Comparison of ENCODE assay signal across 10 mouse cellular contexts in the genomic region with DNA sequence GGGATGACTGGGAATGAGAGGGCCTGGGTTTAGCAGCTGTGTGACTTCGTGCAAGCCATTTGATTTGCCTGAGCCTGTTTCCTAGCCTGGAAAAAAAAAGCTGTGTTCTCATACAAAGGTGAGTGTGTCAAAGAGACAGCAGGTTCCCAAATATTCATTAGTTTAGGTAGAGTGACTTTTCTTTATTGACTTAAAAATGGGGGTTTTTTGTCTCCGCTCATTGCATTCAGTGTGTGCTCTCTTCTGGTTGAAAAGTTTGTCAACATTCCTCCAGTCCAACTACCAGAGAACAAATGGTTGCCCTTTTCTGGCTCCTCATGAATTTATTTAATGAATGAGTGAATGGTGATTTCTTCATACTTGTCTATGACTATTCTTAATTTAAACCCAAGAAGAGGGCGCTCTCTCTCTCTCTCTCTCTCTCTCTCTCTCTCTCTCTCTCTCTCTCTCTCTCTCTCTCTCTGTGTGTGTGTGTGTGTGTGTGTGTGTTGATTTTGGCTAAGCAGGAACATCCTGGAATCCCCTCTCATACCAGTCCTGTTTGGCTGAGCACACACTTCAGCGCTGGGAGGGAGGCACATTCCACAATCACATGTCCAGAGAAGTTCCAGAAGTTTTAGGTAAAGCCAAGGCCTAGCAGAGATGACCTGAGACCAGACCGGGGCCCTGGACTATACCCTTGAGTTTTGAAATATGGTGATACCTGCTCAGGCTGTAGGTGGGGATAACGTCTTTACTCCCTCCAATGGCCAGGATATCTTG. TPM values are rescaled to one million over a fixed set of nuclear protein-coding genes. Genes with fewer than 3 reads are reported as not detected.
DNase-seq lines count a peak whose midpoint lies in the region; ATAC-seq and TF ChIP-seq lines count a peak whose summit lies in the region.
"Had no signal": no experiment of that assay in that cellular context is flagged by ENCODE, and none has a peak within 500 bp of the region (broad histone marks: within the 10 kb centered on the region; RNA-seq: fewer than 3 reads in every experiment).

No protein-coding gene starts in this region.

- TF ChIP-seq EP300 in stomach, postnatal 0 days (optimal IDR thresholded peaks at IDR 0.05), result no peak

- DNase-seq in heart, adult 8-10 months (ENCODE audit: low spot score), result no peak
- DNase-seq in stomach, postnatal 0 days (ENCODE audit: low spot score), result no peak
- DNase-seq in ovary, postnatal 14 days (ENCODE audit: low spot score), result no peak
- no peak for DNase-seq in thymus, postnatal 10 days (ENCODE audit: low spot score in 2 of 2)
- no peak for DNase-seq in thymus, postnatal 25 days
- DNase-seq: thymus, postnatal 36 days had no signal

- peak overlapping the region; percentile 27 to 88; a peak in 2 of 4 replicates for H3K27ac ChIP-seq in heart, embryonic 14.5 days (replicated peaks in 1 of 2; ENCODE audit: control insufficient read depth in 1 of 2, insufficient read depth in 1 of 2, low read depth in 2 of 2, low read length in 2 of 2)
- H3K27ac ChIP-seq in stomach, embryonic 14.5 days (ENCODE audit: low read length), result no peak overlapping the region
- H3K27ac ChIP-seq in stomach, postnatal 0 days (replicated peaks), result no peak overlapping the region
- H3K27ac ChIP-seq in hindbrain, embryonic 16.5 days (ENCODE audit: low read depth, low read length), result peak overlapping the region; percentile 40

- peaks cover 22 to 38% of the 10 kb centered on the region in 2 experiments for H3K4me1 ChIP-seq in heart, embryonic 14.5 days (ENCODE audit: control insufficient read depth in 2 of 2, insufficient read depth in 2 of 2, low read length in 2 of 2)
- 0 out of 2 replicates have a peak, but pooled peaks cover 8% of the 10 kb centered on the region for H3K4me1 ChIP-seq in stomach, embryonic 14.5 days (ENCODE audit: control insufficient read depth, insufficient read depth, low read length)
- H3K4me1 ChIP-seq in stomach, postnatal 0 days (replicated peaks; ENCODE audit: control insufficient read depth, insufficient read depth), result peaks cover 3% of the 10 kb centered on the region; the same call in 1 of the 2 replicates
- peaks cover 8% of the 10 kb centered on the region for H3K4me1 ChIP-seq in hindbrain, embryonic 16.5 days (ENCODE audit: control insufficient read depth, insufficient read depth, low read depth, low read length)

- 42% methylated on average over 6 of the region's 6 CpGs for WGBS in heart, embryonic 14.5 days
- 59% methylated on average over 6 of the region's 6 CpGs for WGBS in stomach, embryonic 14.5 days
- 67% methylated on average over 6 of the region's 6 CpGs for WGBS in stomach, postnatal 0 days
- WGBS in hindbrain, embryonic 16.5 days, result 51% methylated on average over 6 of the region's 6 CpGs

- no peak for ATAC-seq in heart, embryonic 14.5 days (ENCODE audit: insufficient number of reproducible peaks, insufficient read depth, low FRiP score, low read depth)
- no peak for ATAC-seq in stomach, embryonic 14.5 days (ENCODE audit: insufficient number of reproducible peaks, insufficient read depth, low FRiP score, low read depth)
- ATAC-seq in stomach, postnatal 0 days (ENCODE audit: low FRiP score, low TSS enrichment), result no peak
- no peak for ATAC-seq in hindbrain, embryonic 16.5 days

- no peaks in the 10 kb centered on the region for H3K27me3 ChIP-seq in heart, embryonic 14.5 days (ENCODE audit: control insufficient read depth, insufficient read depth, low read length)
- H3K27me3 ChIP-seq in stomach, embryonic 14.5 days (ENCODE audit: control insufficient read depth, insufficient read depth, low read length), result peaks cover 12% of the 10 kb centered on the region; the same call in 1 of the 2 replicates
- no peaks in the 10 kb centered on the region for H3K27me3 ChIP-seq in stomach, postnatal 0 days (ENCODE audit: control insufficient read depth, insufficient read depth, low read length)
- H3K27me3 ChIP-seq in hindbrain, embryonic 16.5 days (replicated peaks; ENCODE audit: control insufficient read depth, insufficient read depth, low read length), result no peaks in the 10 kb centered on the region; the same call in 1 of the 2 replicates

- peak overlapping the region; percentile 83 for H3K9ac ChIP-seq in heart, embryonic 14.5 days (ENCODE audit: low read length)
- no peak overlapping the region for H3K9ac ChIP-seq in stomach, embryonic 14.5 days (replicated peaks; ENCODE audit: low read depth, low read length)
- no peak overlapping the region for H3K9ac ChIP-seq in stomach, postnatal 0 days (ENCODE audit: low read length)
- H3K9ac ChIP-seq in hindbrain, embryonic 16.5 days (ENCODE audit: low read depth, low read length), result 0 out of 2 replicates have a peak overlapping the region, but pooled peaks have one; percentile 24

- peaks cover 7% of the 10 kb centered on the region; the same call in 1 of the 2 replicates for H3K9me3 ChIP-seq in heart, embryonic 14.5 days (ENCODE audit: control insufficient read depth, low read length)
- H3K9me3 ChIP-seq in stomach, embryonic 14.5 days (ENCODE audit: control insufficient read depth, low read depth, low read length), result no peaks in the 10 kb centered on the region
- no peaks in the 10 kb centered on the region for H3K9me3 ChIP-seq in stomach, postnatal 0 days (ENCODE audit: control insufficient read depth, low read length)
- H3K9me3 ChIP-seq in hindbrain, embryonic 16.5 days (ENCODE audit: control insufficient read depth, low read length), result peaks cover 2% of the 10 kb centered on the region

- no peak for TF ChIP-seq CTCF in stomach, postnatal 0 days (IDR thresholded peaks at IDR 0.05; ENCODE audit: low read depth)

- H3K4me3 ChIP-seq in heart, embryonic 14.5 days (ENCODE audit: control insufficient read depth in 1 of 2, insufficient read depth in 1 of 2, low read depth in 1 of 2, low read length in 2 of 2), result peak overlapping the region; percentile 66 to 93
- no peak overlapping the region for H3K4me3 ChIP-seq in stomach, embryonic 14.5 days (ENCODE audit: low read depth, low read length)
- H3K4me3 ChIP-seq in stomach, postnatal 0 days (ENCODE audit: low read depth, low read length), result no peak overlapping the region
- H3K4me3 ChIP-seq in hindbrain, embryonic 16.5 days (ENCODE audit: low read length), result peak overlapping the region; percentile 60
- H3K4me3 ChIP-seq: myocyte had no signal

- H3K4me2 ChIP-seq in heart, embryonic 14.5 days (ENCODE audit: low read length), result peak overlapping the region; percentile 84
- H3K4me2 ChIP-seq in stomach, embryonic 14.5 days (replicated peaks; ENCODE audit: low read depth, low read length), result peak overlapping the region; percentile 96; the same call in 1 of the 2 replicates
- no peak overlapping the region for H3K4me2 ChIP-seq in stomach, postnatal 0 days (replicated peaks; ENCODE audit: low read depth)
- peak overlapping the region; percentile 95 for H3K4me2 ChIP-seq in hindbrain, embryonic 16.5 days (ENCODE audit: low read length)

- H3K36me3 ChIP-seq in heart, embryonic 14.5 days (ENCODE audit: control insufficient read depth, insufficient read depth, low read length), result 0 out of 2 replicates have a peak, but pooled peaks cover 2% of the 10 kb centered on the region
- H3K36me3 ChIP-seq in stomach, embryonic 14.5 days (ENCODE audit: control insufficient read depth, insufficient read depth, low read length), result no peaks in the 10 kb centered on the region
- no peaks in the 10 kb centered on the region for H3K36me3 ChIP-seq in stomach, postnatal 0 days (ENCODE audit: control insufficient read depth, insufficient read depth, low read length)
- H3K36me3 ChIP-seq in hindbrain, embryonic 16.5 days (ENCODE audit: control insufficient read depth, insufficient read depth, low read length), result no peaks in the 10 kb centered on the region

RNA-seq across cellular contexts. Expression of a gene that starts 2.6 kb away (rescaled TPM):
- 76.2 and 79.7 TPM in 2 replicates for polyA plus RNA-seq in heart, embryonic 14.5 days (2014; fragmentation: Nextera tagmentation; extraction: Ambion mirVana)
- total RNA-seq in heart, adult 8-10 months (2022), result 10 to 100 TPM in 3 of 4 experiments, 1 to 10 TPM in 1; 7.6 to 12.9 (median 11.5) TPM
- polyA plus RNA-seq in stomach, embryonic 14.5 days (2014; fragmentation: Nextera tagmentation; extraction: Ambion mirVana), result 19.8 and 21.0 TPM in 2 replicates
- polyA plus RNA-seq in stomach, postnatal 0 days (2015; fragmentation: Nextera tagmentation; extraction: Ambion mirVana), result 3.1 and 4.0 TPM in 2 replicates
- polyA plus RNA-seq in hindbrain, embryonic 16.5 days (2015; fragmentation: Nextera tagmentation; extraction: Ambion mirVana), result 64.3 and 77.1 TPM in 2 replicates

Comparison
In these comparisons a context has a peak if more than half of its experiments do, and no peak if none do; other contexts are left out.
1. H3K27ac ChIP-seq: peak in heart, embryonic 14.5 days (2 of 2) and hindbrain, embryonic 16.5 days (single experiment); none in stomach, embryonic 14.5 days (single experiment) and stomach, postnatal 0 days (single experiment).
2. H3K4me3 ChIP-seq: peak in heart, embryonic 14.5 days (2 of 2) and hindbrain, embryonic 16.5 days (single experiment); none in stomach, embryonic 14.5 days (single experiment) and stomach, postnatal 0 days (single experiment).
3. H3K9ac ChIP-seq: peak in heart, embryonic 14.5 days (single experiment) and hindbrain, embryonic 16.5 days (single experiment); none in stomach, embryonic 14.5 days (single experiment) and stomach, postnatal 0 days (single experiment).